Mouse (Mus musculus) ES-E14 (cell line): ENCODE data around the gene Rfxap.

Experiments
- HCFC1 ChIP-seq: IDR thresholded peaks from 2 replicates; pipeline ENCODE4 v1.6.1; 2012; ENCODE audit warnings: low read length, inconsistent platforms, borderline replicate concordance; ENCODE audit not compliant: insufficient read depth
- ZNF384 ChIP-seq: IDR thresholded peaks from 2 replicates; pipeline ENCODE4 v1.6.1; 2012; ENCODE audit warnings: low read depth, low read length, inconsistent platforms

- TF ChIP-seq HCFC1, result no peak
- no peak for TF ChIP-seq ZNF384
Observed at GRCm38 (mm10) chr3:54756058-54756457, 51.5 kb downstream of the Rfxap start.
